Mouse (Mus musculus) olfactory bulb, adult 2 months (tissue): ENCODE measurements around the gene 2310007B03Rik. TPM values are rescaled to one million over a fixed set of nuclear protein-coding genes. Genes with fewer than 3 reads are reported as not detected.

Source experiments
- H3K27ac ChIP-seq: fragments of 200-500 bp; 2 replicates; pipeline ENCODE4 v1.5.1; 2012; ENCODE audit warnings: low read depth, low read length; ENCODE audit not compliant: insufficient read depth
- H3K4me1 ChIP-seq: fragments of 200-500 bp; 2 replicates; pipeline ENCODE4 v1.6.1; 2012; ENCODE audit warnings: low read length; ENCODE audit not compliant: control insufficient read depth, insufficient read depth
- H3K4me3 ChIP-seq: fragments of 200-500 bp; 2 replicates; pipeline ENCODE4 v1.5.1; 2012; ENCODE audit warnings: mild to moderate bottlenecking, low read depth, low read length, moderate library complexity; ENCODE audit not compliant: insufficient read depth
- CTCF ChIP-seq: fragments of 200-500 bp; IDR thresholded peaks from 2 replicates; pipeline ENCODE4 v1.5.1; 2012; ENCODE audit warnings: low read depth, mild to moderate bottlenecking, low read length, moderate library complexity; ENCODE audit not compliant: insufficient read depth
- POLR2A ChIP-seq: fragments of 200-500 bp; IDR thresholded peaks from 2 replicates; pipeline ENCODE4 v1.6.1; 2012; ENCODE audit warnings: mild to moderate bottlenecking, low read depth, low read length, moderate library complexity; ENCODE audit not compliant: insufficient read depth
- WGBS: fragments of 180-500 bp; shearing (Covaris S2); methylation state at CpG from one replicate; pipeline ENCODE4 v1.1.7; 2018; 5-methylcytosine and 5-hydroxymethylcytosine counted together
- polyA plus RNA-seq: library from polyadenylated mRNA; stranded (reverse); fragments of >200 nt; gene quantifications from 2 replicates; pipeline ENCODE4 v1.2.4, GENCODE M21; 2012; ENCODE audit warnings: low replicate concordance; ENCODE audit not compliant: missing spikeins, insufficient read depth, insufficient read length

2310007B03Rik gene
- polyA plus RNA-seq, 1 experiment = not detected

DNA sequence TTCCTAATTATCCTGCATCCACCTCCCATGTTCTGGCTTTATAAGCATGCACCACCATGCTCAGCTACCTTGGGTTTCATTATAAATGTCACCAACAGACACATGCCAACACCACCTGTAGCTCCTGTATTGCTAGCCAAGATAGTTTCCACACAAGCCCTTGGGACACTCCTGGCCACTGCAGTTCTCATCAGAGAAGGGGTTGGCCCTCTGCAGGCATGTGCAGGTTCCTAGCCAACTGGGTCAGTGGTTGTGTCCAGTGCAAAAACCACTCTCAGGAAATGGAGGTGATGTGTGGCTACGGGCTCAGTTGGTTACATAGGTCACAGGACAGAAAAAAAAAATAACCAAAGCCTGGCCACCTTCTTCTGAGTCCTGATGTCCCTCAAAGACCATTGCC is 17.9 kb downstream of the 2310007B03Rik start:
- no peak overlapping the region for H3K4me3 ChIP-seq
- no peak for TF ChIP-seq POLR2A
- H3K4me1 ChIP-seq = 0 out of 2 replicates have a peak, but pooled peaks cover 7% of the 10 kb centered on the region
- H3K27ac ChIP-seq = no peak overlapping the region
- WGBS = 93% methylated on average over 1 of the region's 1 CpGs

DNA sequence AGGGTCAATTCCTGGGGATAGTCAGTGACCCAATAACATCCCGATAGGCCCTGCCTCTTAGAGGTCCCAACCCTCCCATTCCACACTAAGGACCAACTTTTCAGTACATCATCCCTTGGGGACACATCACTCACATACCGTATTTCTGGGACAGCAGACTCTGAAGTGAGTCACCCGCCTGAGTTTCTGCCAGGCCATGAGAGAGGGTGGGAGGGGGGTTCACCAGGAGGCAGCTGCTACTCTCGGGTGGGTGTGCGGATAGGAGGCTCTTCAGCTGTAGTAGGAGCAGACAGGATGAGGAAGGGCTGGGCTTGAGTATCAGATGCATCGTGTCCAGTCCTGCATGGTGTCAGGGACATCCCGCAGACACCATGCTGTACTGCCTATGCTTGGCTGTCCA is 21.0 kb downstream of the 2310007B03Rik start:
- TF ChIP-seq POLR2A (no peak), CTCF (no peak)
- Histone ChIP-seq H3K4me1 (0 out of 2 replicates have a peak, but pooled peaks cover 7% of the 10 kb centered on the region), H3K27ac (no peak overlapping the region), H3K4me3 (no peak overlapping the region)
- 66% methylated on average over 7 of the region's 7 CpGs for WGBS

DNA sequence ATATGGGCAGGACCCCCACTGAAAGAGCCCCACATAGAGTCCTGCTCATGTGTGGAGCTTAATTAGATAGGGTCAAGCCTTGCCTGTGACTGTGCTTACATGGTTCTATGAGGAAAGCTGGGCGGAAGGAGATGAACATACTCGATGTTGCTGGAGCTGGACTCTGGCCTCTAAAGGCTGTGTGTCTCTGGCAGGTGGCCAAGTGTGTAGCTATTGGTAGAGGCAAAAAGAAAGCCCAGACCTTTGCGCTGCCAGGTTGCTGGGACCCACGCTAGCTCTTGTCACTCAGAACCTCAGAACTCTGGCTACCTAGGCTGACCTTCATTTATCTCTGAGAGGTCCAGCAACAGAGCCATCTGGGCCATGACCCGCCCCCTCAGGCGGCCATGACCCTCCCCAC is 22.2 kb downstream of the 2310007B03Rik start:
- Histone ChIP-seq H3K4me1 (0 out of 2 replicates have a peak, but pooled peaks cover 7% of the 10 kb centered on the region), H3K4me3 (no peak overlapping the region), H3K27ac (no peak overlapping the region)
- TF ChIP-seq CTCF = no peak
- WGBS = 70% methylated on average over 6 of the region's 6 CpGs

GRCm38 (mm10) chr1:93135036-93135526 is 25.7 kb downstream of the 2310007B03Rik start, which contains the start of gene Agxt:
Agxt (plus strand) TSS chr1:93135240.
- 92% methylated on average over 12 of the region's 12 CpGs for WGBS
- TF ChIP-seq POLR2A = no peak
- no peak for TF ChIP-seq CTCF
- 0 out of 2 replicates have a peak, but pooled peaks cover 7% of the 10 kb centered on the region for H3K4me1 ChIP-seq
- H3K27ac ChIP-seq = no peak within 1 kb of the TSS
- no peak within 1 kb of the TSS for H3K4me3 ChIP-seq

DNA sequence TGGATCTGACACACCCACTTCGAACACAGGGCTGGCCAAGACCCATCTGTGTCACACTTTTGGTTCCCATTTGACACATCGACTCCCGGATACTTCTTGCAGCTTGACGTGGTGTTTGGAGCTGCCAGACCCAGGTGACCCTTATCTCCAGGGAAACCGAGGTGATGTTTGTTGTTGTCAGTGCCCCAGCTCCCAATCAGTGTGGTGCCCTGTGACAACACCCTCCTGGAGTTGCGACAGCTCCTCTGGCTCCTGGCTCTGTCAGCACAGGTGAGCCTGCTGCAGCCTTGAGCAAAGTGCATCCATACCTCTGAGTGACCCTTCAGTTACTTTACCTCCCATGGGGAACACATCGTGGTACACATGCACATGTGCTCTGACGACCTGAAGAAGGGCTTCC is 28.1 kb downstream of the 2310007B03Rik start:
- WGBS = 75% methylated on average over 8 of the region's 8 CpGs
- Histone ChIP-seq H3K4me3 (no peak overlapping the region), H3K27ac (no peak overlapping the region), H3K4me1 (no peaks in the 10 kb centered on the region)
- TF ChIP-seq CTCF = no peak
- TF ChIP-seq POLR2A = no peak

DNA sequence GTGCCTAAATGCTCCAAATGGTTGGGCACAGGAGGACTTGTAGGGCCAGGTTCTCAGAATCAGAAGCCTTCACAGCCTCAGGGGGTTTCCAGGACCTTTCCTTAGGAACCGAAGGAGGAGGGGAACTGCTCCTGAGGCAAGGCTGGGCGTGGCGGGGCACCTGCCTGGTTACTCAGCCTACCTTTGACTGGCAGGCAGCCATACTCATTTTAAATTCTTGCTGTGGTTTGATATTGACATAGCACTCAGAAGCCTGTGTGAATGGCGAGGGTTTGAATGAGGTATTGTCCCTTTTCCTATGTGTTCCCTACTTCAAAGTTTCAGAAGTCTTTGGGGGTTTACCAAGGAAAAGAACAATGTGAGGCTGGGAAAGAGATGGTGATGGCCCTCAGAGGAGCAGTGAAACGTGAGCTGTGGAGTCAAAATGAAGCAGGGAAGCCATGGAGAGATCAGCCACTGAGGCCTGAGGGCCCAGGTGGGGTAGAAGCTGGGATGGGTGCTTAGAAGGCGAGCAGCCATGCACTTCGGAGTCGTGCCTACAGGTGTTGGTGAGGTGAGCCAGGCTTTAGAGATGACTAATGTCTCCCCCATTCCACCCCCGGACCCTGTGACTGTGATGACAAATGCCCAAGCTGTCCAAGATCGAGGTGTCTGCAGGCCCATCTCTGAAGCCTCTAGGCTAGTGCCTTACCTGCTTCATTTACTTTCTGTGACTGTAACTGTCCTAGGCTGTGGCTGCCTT is 30.3 kb downstream of the 2310007B03Rik start:
- Histone ChIP-seq H3K4me1 (no peaks in the 10 kb centered on the region), H3K4me3 (no peak overlapping the region), H3K27ac (no peak overlapping the region)
- TF ChIP-seq POLR2A (no peak), CTCF (no peak)
- 83% methylated on average over 10 of the region's 10 CpGs for WGBS

DNA sequence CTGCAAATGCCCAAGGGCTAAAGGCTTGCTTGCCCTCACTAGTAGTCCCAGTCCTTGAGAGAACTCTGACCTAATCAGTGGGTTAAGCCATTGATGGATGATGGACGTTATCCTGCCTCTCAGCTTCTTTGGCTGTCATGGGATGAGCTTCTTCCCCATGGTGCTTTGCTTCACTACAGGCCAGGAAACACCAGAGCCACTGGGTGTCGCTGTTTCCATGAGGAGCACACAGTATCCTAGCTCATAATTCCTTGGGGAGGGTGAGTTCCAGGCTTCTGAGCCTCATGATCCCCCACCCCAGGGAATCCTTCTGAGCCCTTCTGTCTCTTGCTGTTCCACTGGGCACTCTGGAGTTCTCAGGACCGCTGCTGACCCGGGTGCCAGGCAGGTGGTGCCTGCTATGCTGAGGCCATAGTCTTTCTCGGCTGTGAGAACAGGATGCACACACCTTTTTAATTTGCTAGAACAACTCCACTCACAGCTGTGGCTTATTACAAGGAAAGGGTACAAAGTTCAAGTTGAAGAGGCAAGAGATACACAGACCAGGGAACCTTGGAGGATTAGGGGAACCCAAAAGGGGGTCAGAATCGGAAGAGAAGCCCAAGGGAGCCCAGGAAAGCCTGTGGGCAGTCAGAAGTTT is 31.9 kb downstream of the 2310007B03Rik start:
- H3K4me3 ChIP-seq = no peak overlapping the region
- 32% methylated on average over 6 of the region's 6 CpGs for WGBS
- TF ChIP-seq CTCF (no peak), POLR2A (no peak)

GRCm38 (mm10) chr1:93128209-93128608 is 32.5 kb downstream of the 2310007B03Rik start:
- WGBS = 83% methylated on average over 8 of the region's 8 CpGs
- no peaks in the 10 kb centered on the region for H3K4me1 ChIP-seq
- H3K27ac ChIP-seq = no peak overlapping the region
- TF ChIP-seq POLR2A (no peak), CTCF (no peak)
- no peak overlapping the region for H3K4me3 ChIP-seq

More for the DNA sequence above, 31.9 kb downstream of the 2310007B03Rik start:
- no peak overlapping the region for H3K27ac ChIP-seq
- H3K4me1 ChIP-seq = no peaks in the 10 kb centered on the region

DNA sequence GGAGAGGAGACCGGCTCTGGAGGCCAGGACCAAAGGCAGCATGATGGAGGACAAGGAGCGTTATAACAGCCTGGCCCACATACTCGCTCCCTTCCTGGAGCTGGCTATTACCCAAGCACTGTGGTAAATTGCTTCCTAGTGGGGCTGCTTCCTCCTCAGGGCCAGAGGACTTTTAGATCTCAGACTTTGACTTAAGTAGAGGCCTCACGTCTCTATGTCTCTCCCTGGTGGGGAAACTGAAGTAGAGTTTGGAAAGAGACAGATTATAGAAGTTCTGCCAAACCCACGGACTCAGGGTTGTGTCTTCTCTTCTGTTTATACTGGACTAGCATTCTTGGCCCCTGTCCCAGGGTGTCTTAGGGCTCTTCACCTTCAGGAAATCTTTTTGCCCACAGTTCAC is 35.5 kb downstream of the 2310007B03Rik start:
- Histone ChIP-seq H3K27ac (no peak overlapping the region), H3K4me3 (no peak overlapping the region), H3K4me1 (no peaks in the 10 kb centered on the region)
- TF ChIP-seq POLR2A = no peak
- TF ChIP-seq CTCF = no peak
- 48% methylated on average over 5 of the region's 5 CpGs for WGBS
